Mouse (Mus musculus) brain, embryonic 14.5 days (tissue): ENCODE measurements at regions not wholly inside any gene's neighbourhood (a gene's known extent, or its start where the extent isn't known, plus 50 kb on each side); places are given as distances from the start of the nearest gene placed in this dataset.

Source experiments
- CTCF ChIP-seq: fragments of 200-500 bp; IDR thresholded peaks from 2 replicates; pipeline ENCODE4 v1.5.1; 2012; ENCODE audit warnings: inconsistent platforms, mild to moderate bottlenecking, moderate library complexity, borderline replicate concordance; ENCODE audit not compliant: insufficient read depth, insufficient read length; ENCODE audit errors: extremely low read depth
- POLR2A ChIP-seq: fragments of 200-500 bp; IDR thresholded peaks from 2 replicates; pipeline ENCODE4 v1.6.1; 2012; ENCODE audit warnings: mild to moderate bottlenecking, inconsistent platforms, borderline replicate concordance; ENCODE audit not compliant: poor library complexity, insufficient read depth, insufficient read length, severe bottlenecking; ENCODE audit errors: extremely low read depth

- TF ChIP-seq CTCF = no peak
- no peak for TF ChIP-seq POLR2A
Measured at GRCm38 (mm10) chr9:41595749-41596148, 434.3 kb upstream of the Ubash3b start.
